Comparison of ENCODE assay signal across 12 mouse cellular contexts in the genomic region with DNA sequence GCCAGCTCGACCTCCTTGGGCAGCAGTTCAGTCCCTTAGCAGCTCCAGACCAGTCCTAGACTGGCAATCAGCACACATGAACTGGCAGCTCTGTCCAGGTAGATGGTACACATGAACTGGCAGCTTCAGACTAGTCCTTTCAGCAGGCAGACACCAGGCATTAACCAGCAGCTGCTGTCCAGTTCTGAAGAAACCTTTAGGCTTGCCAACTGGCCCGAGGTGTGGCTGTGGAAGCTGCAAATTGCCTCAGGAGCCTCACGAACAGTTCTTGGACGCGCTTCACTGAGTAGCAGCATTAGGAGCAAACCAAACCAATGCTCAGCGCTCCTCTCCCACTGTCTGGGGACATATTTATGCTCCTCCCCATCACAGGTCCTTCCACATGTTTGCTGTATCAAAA.
"Had no signal": no experiment of that assay in that cellular context is flagged by ENCODE, and none has a peak within 500 bp of the region (broad histone marks: within the 10 kb centered on the region; RNA-seq: fewer than 3 reads in every experiment).

No protein-coding gene starts in this region.

- H3K4me2 ChIP-seq: intestine, embryonic 15.5 days; limb, embryonic 13.5 days; liver, embryonic 11.5 days; liver, embryonic 15.5 days; lung, embryonic 15.5 days; midbrain, embryonic 13.5 days; neural tube, embryonic 15.5 days had no signal

- H3K27ac ChIP-seq: intestine, embryonic 15.5 days; limb, embryonic 13.5 days; liver, embryonic 15.5 days; lung, embryonic 15.5 days; midbrain, embryonic 13.5 days; neural tube, embryonic 15.5 days had no signal

- H3K9me3 ChIP-seq: intestine, embryonic 15.5 days; limb, embryonic 13.5 days; liver, embryonic 15.5 days; lung, embryonic 15.5 days; midbrain, embryonic 13.5 days; neural tube, embryonic 15.5 days had no signal

- H3K27me3 ChIP-seq: intestine, embryonic 15.5 days; limb, embryonic 13.5 days; liver, embryonic 15.5 days; lung, embryonic 15.5 days; midbrain, embryonic 13.5 days; neural tube, embryonic 15.5 days had no signal

- ATAC-seq: intestine, embryonic 15.5 days; midbrain, embryonic 13.5 days had no signal

- H3K4me1 ChIP-seq: intestine, embryonic 15.5 days; limb, embryonic 13.5 days; neural tube, embryonic 15.5 days had no signal

- DNase-seq: left cerebral cortex, postnatal 4 days; right cerebral cortex, adult 18-20 months; right cerebral cortex, postnatal 25 days; thymus, postnatal 36 days had no signal

- H3K9ac ChIP-seq: intestine, embryonic 15.5 days; limb, embryonic 13.5 days; liver, embryonic 15.5 days; lung, embryonic 15.5 days; midbrain, embryonic 13.5 days; neural tube, embryonic 15.5 days had no signal

- H3K4me3 ChIP-seq: intestine, embryonic 15.5 days; limb, embryonic 13.5 days; liver, embryonic 15.5 days; lung, embryonic 15.5 days; midbrain, embryonic 13.5 days; myocyte; neural tube, embryonic 15.5 days had no signal

- H3K36me3 ChIP-seq: intestine, embryonic 15.5 days; limb, embryonic 13.5 days; liver, embryonic 15.5 days; lung, embryonic 15.5 days; midbrain, embryonic 13.5 days; neural tube, embryonic 15.5 days had no signal
